Mouse (Mus musculus) megakaryocyte, embryonic 14.5 days (primary cell): ENCODE data around the gene Slc22a14. TPM values are rescaled to one million over a fixed set of nuclear protein-coding genes. Genes with fewer than 3 reads are reported as not detected.

Experiments used
- H3K27me3 ChIP-seq: replicated peaks from 2 replicates; pipeline ENCODE3; 2012; ENCODE audit warnings: inconsistent platforms
- H3K36me3 ChIP-seq: replicated peaks from 2 replicates; pipeline ENCODE3; 2012; ENCODE audit warnings: low read length, inconsistent platforms, mixed read lengths
- H3K4me1 ChIP-seq: 2 replicates; pipeline ENCODE4 v1.6.1; 2012; ENCODE audit warnings: inconsistent platforms
- H3K4me3 ChIP-seq: replicated peaks from 2 replicates; pipeline ENCODE3; 2012; ENCODE audit warnings: moderate library complexity, mild to moderate bottlenecking, inconsistent platforms
- H3K9me3 ChIP-seq: 2 replicates; pipeline ENCODE4 v1.6.1; 2012; ENCODE audit warnings: inconsistent platforms
- FLI1 ChIP-seq: IDR thresholded peaks from 2 replicates; pipeline ENCODE4 v1.6.1; 2012; ENCODE audit warnings: low read length, inconsistent platforms, mixed read lengths
- GATA1 ChIP-seq: IDR thresholded peaks from 3 replicates; pipeline ENCODE4 v1.6.1; 2012; ENCODE audit warnings: mixed read lengths, low read length, inconsistent platforms, borderline replicate concordance
- polyA plus RNA-seq: library from polyadenylated mRNA; stranded (reverse); fragments of >175 nt; gene quantifications from 2 replicates; pipeline ENCODE4 v1.2.3, GENCODE M21; 2012; ENCODE audit warnings: low replicate concordance; ENCODE audit not compliant: insufficient read depth

Gene Slc22a14
- polyA plus RNA-seq, 1 experiment: not detected

DNA sequence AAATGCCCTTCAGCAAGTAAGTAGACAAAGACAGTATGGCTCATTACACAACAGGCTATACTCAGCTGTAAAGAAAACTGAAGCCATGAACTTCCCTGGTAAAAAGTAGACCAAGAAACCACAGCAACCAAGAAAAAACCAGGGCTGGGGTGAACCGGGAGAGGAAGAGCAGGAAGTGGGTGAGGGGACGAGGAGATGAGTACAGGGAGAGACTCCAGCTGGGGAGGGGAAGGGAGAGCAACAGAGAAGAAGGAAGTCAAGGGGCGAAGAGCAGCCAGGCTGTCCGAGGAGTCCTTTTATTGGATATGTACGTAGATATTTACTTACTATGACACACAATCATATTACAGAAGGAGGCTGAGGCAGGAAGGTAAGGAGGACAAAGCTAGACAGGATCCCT lies 117.4 kb downstream of the Slc22a14 start:
- TF ChIP-seq FLI1: no peak
- TF ChIP-seq GATA1: no peak
- no peak overlapping the region for H3K4me3 ChIP-seq
- H3K27me3 ChIP-seq: no peaks in the 10 kb centered on the region
- peaks cover 93% of the 10 kb centered on the region for H3K36me3 ChIP-seq
- H3K9me3 ChIP-seq: no peaks in the 10 kb centered on the region
- H3K4me1 ChIP-seq: peaks cover 21% of the 10 kb centered on the region

DNA sequence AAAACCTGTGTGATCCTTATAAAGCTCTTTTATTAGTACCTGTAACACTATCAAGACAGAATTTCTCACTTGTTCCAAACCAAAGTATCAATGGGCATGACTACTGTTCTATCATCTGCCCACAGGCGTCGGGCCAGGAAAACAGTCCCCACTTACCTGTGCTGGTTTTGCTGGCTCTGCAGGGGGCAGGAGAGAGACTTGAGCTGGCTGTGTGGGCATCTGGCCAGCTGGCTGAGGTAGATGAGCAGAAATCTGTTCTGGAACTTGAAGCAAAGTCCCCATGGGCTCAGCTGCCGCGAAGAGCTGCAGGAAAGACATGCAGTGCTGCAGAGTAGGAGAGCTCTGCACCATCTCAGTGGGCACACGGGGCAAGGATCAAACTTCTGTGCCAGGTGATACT lies 118.5 kb downstream of the Slc22a14 start:
- H3K36me3 ChIP-seq: peaks cover 94% of the 10 kb centered on the region
- peaks cover 18% of the 10 kb centered on the region for H3K4me1 ChIP-seq
- no peaks in the 10 kb centered on the region for H3K27me3 ChIP-seq
- H3K9me3 ChIP-seq: no peaks in the 10 kb centered on the region
- TF ChIP-seq GATA1 (no peak), FLI1 (no peak)
- no peak overlapping the region for H3K4me3 ChIP-seq

DNA sequence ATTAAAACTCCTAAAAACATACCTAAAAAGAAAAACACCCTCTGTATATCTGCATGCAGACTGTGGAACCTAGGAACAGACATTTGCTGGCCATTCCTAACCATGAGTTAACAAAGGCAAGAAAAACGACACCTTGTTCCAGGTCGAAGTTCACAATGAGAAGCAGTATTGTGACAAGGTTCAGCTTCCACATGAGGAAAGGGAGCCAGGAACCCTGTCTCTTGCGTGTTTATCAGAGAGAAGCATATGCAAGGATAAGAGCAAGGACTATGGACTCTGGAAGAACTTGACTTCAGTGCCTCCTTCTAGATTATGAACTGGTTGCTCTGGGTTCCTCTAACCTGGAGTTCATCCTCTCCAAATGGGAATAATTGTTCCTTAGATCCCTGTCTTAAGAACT lies 121.4 kb downstream of the Slc22a14 start:
- Histone ChIP-seq H3K9me3 (no peaks in the 10 kb centered on the region), H3K27me3 (no peaks in the 10 kb centered on the region), H3K4me1 (peaks cover 15% of the 10 kb centered on the region), H3K4me3 (no peak overlapping the region), H3K36me3 (peaks cover 94% of the 10 kb centered on the region)
- no peak for TF ChIP-seq GATA1

DNA sequence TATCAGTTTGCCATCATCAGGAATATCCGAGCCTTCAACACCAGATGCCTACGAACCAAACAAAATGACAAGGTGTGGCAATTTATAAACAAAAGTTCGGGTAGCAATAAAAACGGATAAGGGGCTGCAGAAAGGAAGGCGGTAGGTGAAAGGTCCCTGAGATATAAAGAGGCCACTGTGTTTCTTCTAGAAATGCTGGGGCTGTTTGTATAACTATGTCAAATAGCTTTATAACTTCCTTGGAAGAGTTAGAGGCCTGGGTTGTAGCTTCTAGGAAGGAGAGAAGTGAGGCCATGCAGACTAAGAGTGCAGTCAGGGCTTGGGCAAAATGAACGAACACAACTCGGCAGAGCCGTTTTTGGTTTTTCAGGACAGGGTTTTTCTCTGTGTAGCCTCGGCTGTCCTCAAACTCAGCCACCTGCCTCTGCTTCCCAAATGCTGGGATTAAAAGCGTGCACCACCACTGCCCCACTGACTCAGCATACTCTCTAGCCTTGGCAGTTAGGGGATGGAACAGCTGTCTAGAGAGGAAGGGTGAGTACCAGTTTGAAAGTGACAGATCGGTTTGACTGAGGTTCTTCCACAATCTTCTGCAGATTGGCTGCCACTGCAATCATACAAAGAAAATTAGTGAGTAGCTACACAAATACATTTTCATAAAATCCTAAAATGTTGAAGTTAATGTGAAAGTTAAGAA lies 124.0 kb downstream of the Slc22a14 start:
- Histone ChIP-seq H3K27me3 (no peaks in the 10 kb centered on the region), H3K9me3 (no peaks in the 10 kb centered on the region), H3K4me3 (no peak overlapping the region), H3K4me1 (no peaks in the 10 kb centered on the region; the same call in 1 of the 2 replicates), H3K36me3 (peaks cover 86% of the 10 kb centered on the region)
- TF ChIP-seq GATA1 (no peak), FLI1 (no peak)

DNA sequence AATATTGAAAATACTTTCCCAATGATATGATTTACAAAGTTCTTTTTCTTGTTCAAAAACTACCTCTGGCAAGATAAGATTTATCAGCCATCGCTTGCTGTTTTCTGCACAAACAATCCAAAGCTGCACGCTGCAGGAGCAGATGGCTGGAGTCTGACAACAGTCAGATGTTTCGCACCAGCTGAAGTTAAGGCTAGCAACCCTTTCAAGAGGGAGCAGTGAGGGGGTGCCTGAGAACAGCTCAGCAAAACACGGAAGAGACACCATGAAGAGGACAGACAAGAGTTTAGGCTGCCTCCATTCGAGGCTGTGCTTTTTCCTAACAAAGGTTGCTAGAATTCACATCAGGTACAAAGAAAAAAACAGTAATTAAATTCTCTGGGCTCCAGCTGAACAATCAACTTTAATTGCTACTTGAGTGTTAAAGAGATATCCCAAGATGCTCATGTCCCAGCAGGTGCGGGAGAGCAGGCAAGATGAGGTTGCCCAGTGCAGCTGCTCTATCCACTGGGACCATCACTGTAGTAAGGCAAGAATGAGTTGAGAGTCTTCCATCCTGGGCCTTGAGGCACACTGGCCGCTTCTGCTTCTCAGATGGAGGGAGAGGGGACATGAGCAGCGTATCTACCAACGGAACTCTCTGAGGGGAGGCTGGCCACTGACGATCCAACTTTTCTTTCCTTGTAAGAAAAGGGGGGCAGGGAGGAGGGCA lies 124.9 kb downstream of the Slc22a14 start:
- H3K27me3 ChIP-seq: no peaks in the 10 kb centered on the region
- peaks cover 80% of the 10 kb centered on the region for H3K36me3 ChIP-seq
- no peak for TF ChIP-seq GATA1
- TF ChIP-seq FLI1: no peak
- H3K4me3 ChIP-seq: no peak overlapping the region
- no peaks in the 10 kb centered on the region for H3K9me3 ChIP-seq
- no peaks in the 10 kb centered on the region for H3K4me1 ChIP-seq

DNA sequence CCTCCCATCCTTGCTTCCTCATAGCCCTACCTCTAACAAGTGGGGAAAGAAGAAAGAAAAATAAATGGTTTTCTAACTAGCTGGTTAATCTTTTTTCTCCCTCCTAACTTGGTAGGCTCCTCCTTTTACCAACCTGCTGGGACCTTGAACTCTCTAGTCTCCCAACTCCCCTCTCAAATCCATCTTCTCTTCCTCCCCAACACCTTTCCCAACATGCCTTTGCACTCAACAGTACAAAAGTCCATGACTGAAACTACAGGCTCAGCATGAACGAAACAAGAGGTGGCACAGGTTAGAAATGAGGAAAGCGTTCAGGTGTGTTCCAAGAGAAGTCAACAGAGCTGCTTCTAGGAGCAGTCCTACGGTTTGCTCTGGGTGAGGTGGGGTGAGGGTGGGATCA lies 126.1 kb downstream of the Slc22a14 start:
- Histone ChIP-seq H3K9me3 (no peaks in the 10 kb centered on the region), H3K4me3 (no peak overlapping the region), H3K27me3 (no peaks in the 10 kb centered on the region), H3K4me1 (no peaks in the 10 kb centered on the region), H3K36me3 (peaks cover 68% of the 10 kb centered on the region)
- TF ChIP-seq FLI1 (no peak), GATA1 (no peak)

DNA sequence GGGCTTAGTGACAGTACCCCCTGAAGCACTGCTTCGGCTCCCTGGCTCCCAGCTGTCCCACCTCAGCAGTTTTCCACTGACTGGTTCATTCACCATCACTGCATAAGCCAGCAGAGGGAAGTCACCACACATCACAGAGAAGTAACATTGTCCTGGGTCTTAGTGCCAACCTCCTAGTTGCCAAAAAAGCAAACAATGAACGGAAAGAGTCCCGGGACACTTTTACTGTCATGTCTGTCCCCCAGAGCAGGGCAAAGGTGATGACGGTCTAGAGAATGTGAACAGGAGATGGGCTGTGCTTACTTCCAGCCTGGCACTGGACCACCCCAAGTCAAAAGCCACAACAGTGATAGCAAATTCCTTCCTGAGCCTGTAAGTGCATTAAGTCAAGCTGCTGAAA lies 126.6 kb downstream of the Slc22a14 start:
- Histone ChIP-seq H3K27me3 (no peaks in the 10 kb centered on the region), H3K36me3 (peaks cover 63% of the 10 kb centered on the region), H3K4me1 (no peaks in the 10 kb centered on the region), H3K9me3 (no peaks in the 10 kb centered on the region), H3K4me3 (no peak overlapping the region)
- TF ChIP-seq FLI1 (no peak), GATA1 (no peak)

DNA sequence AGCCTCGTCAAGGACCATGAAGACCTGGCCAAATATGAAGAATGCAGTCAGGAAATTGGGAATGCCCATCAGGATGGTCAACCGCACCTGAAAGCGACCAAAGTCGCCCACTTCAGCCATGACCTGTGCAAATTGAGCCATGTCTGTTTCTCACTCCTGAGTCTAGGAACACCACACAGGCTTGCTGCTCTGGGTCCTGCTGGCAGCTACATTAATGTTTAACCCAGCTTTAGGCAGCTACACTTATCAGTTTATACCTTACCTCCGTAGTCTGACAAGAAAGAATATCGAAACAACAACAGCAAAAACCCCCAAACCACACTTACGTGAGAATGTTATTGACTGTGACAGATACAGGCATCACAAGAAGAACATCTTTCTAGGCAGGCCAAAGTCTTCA lies 133.8 kb downstream of the Slc22a14 start:
- TF ChIP-seq GATA1: no peak
- no peak for TF ChIP-seq FLI1
- no peaks in the 10 kb centered on the region for H3K4me1 ChIP-seq
- H3K9me3 ChIP-seq: no peaks in the 10 kb centered on the region
- H3K27me3 ChIP-seq: no peaks in the 10 kb centered on the region
- no peak overlapping the region for H3K4me3 ChIP-seq
- peaks cover 4% of the 10 kb centered on the region for H3K36me3 ChIP-seq

DNA sequence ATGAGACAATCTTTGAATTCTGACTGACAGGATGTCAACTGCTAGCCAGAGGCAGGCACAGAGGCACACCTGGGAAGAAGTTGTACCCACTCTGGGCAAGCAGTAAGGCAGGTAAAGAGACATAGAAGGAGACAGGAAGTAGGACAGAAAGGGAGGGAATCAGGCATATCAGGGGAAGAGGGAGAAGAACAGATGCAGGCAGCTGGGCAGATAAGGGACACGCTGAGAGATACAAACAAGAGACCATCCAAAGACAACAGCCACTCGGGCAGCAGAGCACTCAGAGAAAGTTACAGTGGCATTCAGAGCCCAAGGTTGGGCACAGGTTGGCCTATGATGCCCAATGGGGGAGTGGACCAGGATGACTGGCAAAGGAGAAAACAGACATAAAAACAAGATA lies 134.5 kb downstream of the Slc22a14 start:
- H3K4me1 ChIP-seq: no peaks in the 10 kb centered on the region
- no peak overlapping the region for H3K4me3 ChIP-seq
- no peak for TF ChIP-seq FLI1
- no peak for TF ChIP-seq GATA1
- H3K27me3 ChIP-seq: no peaks in the 10 kb centered on the region
- H3K9me3 ChIP-seq: no peaks in the 10 kb centered on the region
- H3K36me3 ChIP-seq: peaks cover 4% of the 10 kb centered on the region

DNA sequence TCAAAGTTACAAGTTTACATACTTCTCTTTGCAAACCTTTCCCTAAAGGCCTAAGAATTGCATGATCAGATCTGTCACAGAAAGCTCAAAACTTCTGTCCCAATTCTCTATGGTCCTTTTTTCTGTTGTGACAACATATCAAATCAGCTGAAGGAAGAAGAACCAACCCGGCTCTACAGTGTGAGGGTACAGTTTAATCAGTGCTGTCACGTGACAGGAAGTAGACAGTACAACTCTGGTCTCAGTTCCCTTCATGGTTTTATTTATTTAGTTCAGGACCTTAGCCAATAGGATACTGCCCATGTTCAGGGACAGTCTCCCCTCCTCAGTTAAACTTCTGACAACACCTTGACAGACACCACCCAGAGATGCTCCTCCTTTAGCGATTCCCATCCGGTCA lies 145.1 kb downstream of the Slc22a14 start:
- no peak overlapping the region for H3K4me3 ChIP-seq
- H3K4me1 ChIP-seq: no peaks in the 10 kb centered on the region
- TF ChIP-seq GATA1 (no peak), FLI1 (no peak)
- peaks cover 38% of the 10 kb centered on the region for H3K9me3 ChIP-seq
- peaks cover 9% of the 10 kb centered on the region for H3K36me3 ChIP-seq
- no peaks in the 10 kb centered on the region for H3K27me3 ChIP-seq
